Mouse (Mus musculus): Measurements from ENCODE around the gene Proser2. TPM values are rescaled to one million over a fixed set of nuclear protein-coding genes. Genes with fewer than 3 reads are reported as not detected.

Proser2 gene
- polyA plus RNA-seq, 1 experiment from 2014 or later, result 29.0 TPM

DNA sequence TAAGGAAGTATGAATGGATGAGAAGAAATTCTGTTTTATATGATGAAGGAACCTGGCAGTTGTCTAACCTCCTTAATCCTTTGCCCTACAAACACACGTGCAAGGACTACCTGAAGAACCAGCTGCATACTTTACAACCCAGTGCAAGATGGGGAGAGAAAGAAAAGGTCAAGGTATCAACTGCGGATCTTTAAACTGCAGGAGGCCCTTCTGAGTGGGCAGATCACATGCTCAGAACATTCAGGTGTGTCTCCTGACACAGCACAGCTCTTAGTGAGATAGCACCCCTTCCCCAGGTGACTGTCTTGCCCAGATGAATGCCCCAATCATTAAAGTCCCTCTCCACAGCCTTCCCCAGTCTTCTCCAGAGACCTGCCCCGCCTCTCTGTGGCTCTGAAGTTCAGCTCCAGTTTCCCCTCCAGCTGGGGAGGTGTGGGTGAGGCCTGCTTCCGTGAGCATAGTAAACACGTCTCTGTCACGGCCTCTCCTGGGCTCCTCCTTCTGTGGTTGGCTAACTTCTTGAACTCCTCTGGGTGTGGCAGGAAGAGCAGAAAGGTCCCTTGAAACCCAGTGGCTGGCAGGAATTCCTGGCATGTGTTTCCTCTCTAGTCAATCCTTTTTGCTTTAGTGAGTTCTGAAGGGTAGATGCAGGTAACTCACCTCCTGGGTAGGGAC is 32.5 kb upstream of the Proser2 start:
- H3K4me3 ChIP-seq (replicated peaks; ENCODE audit: low read length), result no peak overlapping the region
- no peak overlapping the region for H3K9ac ChIP-seq (ENCODE audit: low read length)
- no peaks in the 10 kb centered on the region for H3K27me3 ChIP-seq (ENCODE audit: control insufficient read depth, insufficient read depth, low read length)
- H3K36me3 ChIP-seq (ENCODE audit: control insufficient read depth, insufficient read depth, low read length), result no peaks in the 10 kb centered on the region
- H3K4me1 ChIP-seq (ENCODE audit: control insufficient read depth, insufficient read depth, low read length), result peaks cover 11% of the 10 kb centered on the region
- ATAC-seq (ENCODE audit: insufficient read depth, low FRiP score), result peak; percentile 89
- no peaks in the 10 kb centered on the region for H3K9me3 ChIP-seq (replicated peaks; ENCODE audit: control insufficient read depth, low read length)
- peak overlapping the region; percentile 75 for H3K27ac ChIP-seq (ENCODE audit: low read length)
- no peak overlapping the region for H3K4me2 ChIP-seq (ENCODE audit: low read depth, low read length)
- WGBS, result 30% methylated on average over 6 of the region's 6 CpGs

DNA sequence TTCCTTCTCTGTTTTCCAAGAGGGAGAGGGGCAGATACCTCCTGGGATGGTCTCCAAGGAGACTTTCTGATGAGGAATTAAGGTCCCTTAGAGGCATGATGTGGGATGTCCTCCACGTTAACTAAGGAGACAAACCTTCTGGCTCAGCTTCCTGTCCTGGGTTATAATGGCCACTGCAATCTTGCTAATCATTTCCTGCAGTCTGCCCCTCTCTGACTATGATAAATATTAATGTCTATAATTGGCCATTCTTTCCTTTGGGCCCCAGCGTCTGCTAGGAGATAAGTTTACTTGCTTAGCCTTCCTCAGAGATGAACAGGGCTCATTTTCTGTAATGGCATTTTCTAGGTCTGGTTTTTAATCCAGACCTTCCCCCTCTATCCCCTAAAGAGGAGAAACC is 29.7 kb upstream of the Proser2 start:
- no peaks in the 10 kb centered on the region for H3K9me3 ChIP-seq (replicated peaks; ENCODE audit: control insufficient read depth, low read length)
- no peak overlapping the region for H3K9ac ChIP-seq (ENCODE audit: low read length)
- no peak for ATAC-seq (ENCODE audit: insufficient read depth, low FRiP score)
- no peak overlapping the region for H3K4me3 ChIP-seq (replicated peaks; ENCODE audit: low read length)
- no peaks in the 10 kb centered on the region for H3K27me3 ChIP-seq (ENCODE audit: control insufficient read depth, insufficient read depth, low read length)
- H3K36me3 ChIP-seq (ENCODE audit: control insufficient read depth, insufficient read depth, low read length), result no peaks in the 10 kb centered on the region
- H3K27ac ChIP-seq (ENCODE audit: low read length), result no peak overlapping the region; the same call in 1 of the 2 replicates
- WGBS, result 15% methylated on average over 2 of the region's 2 CpGs
- H3K4me2 ChIP-seq (ENCODE audit: low read depth, low read length), result no peak overlapping the region
- peaks cover 11% of the 10 kb centered on the region for H3K4me1 ChIP-seq (ENCODE audit: control insufficient read depth, insufficient read depth, low read length)

DNA sequence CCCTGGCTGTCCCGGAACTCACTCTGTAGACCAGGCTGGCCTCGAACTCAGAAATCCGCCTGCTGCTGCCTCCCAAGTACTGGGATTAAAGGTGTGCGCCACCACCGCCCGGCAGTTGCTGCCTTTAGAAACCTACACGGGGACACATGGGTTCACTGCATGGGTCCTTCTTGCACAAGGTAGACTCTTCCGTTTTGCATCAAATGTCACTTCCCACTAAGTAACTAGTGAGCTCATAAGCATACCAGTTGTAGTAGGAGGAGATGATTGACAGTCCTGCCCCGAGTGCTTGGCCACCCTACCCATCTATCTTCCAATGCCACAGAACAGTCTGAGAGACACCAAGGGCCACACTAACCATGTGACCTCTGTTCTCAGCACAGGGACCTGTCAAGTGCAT is 29.2 kb upstream of the Proser2 start:
- Histone ChIP-seq H3K9ac (ENCODE audit: low read length) (no peak overlapping the region), H3K27ac (ENCODE audit: low read length) (no peak overlapping the region), H3K4me1 (ENCODE audit: control insufficient read depth, insufficient read depth, low read length) (peaks cover 8% of the 10 kb centered on the region), H3K27me3 (ENCODE audit: control insufficient read depth, insufficient read depth, low read length) (no peaks in the 10 kb centered on the region), H3K4me3 (replicated peaks; ENCODE audit: low read length) (no peak overlapping the region), H3K4me2 (ENCODE audit: low read depth, low read length) (no peak overlapping the region), H3K36me3 (ENCODE audit: control insufficient read depth, insufficient read depth, low read length) (no peaks in the 10 kb centered on the region), H3K9me3 (replicated peaks; ENCODE audit: control insufficient read depth, low read length) (no peaks in the 10 kb centered on the region)
- 85% methylated on average over 9 of the region's 9 CpGs for WGBS
- no peak for ATAC-seq (ENCODE audit: insufficient read depth, low FRiP score)

DNA sequence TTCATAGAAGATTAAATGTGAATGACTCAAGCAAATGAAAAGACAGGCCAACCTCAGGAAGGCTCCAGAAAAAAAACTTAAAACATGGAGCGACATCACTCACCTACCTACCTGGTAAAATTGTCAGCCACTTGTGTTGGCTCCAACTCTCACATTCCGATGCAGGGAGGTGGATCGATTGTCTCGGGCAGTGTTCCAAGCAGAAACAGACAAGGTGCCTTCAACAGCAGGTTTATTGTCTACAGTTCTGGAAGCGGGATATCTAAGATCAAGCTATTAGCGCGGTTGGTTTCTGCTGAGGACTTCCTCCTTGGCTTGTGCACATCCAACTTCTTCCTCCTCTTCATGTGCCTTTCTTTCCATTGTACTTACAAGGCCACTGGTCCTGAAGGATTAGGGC is 27.6 kb upstream of the Proser2 start:
- Histone ChIP-seq H3K27me3 (ENCODE audit: control insufficient read depth, insufficient read depth, low read length) (no peaks in the 10 kb centered on the region), H3K36me3 (ENCODE audit: control insufficient read depth, insufficient read depth, low read length) (no peaks in the 10 kb centered on the region), H3K4me1 (ENCODE audit: control insufficient read depth, insufficient read depth, low read length) (peaks cover 8% of the 10 kb centered on the region), H3K9ac (ENCODE audit: low read length) (no peak overlapping the region), H3K9me3 (replicated peaks; ENCODE audit: control insufficient read depth, low read length) (no peaks in the 10 kb centered on the region), H3K4me3 (replicated peaks; ENCODE audit: low read length) (no peak overlapping the region), H3K4me2 (ENCODE audit: low read depth, low read length) (no peak overlapping the region), H3K27ac (ENCODE audit: low read length) (no peak overlapping the region)
- 81% methylated on average over 7 of the region's 7 CpGs for WGBS
- no peak for ATAC-seq (ENCODE audit: insufficient read depth, low FRiP score)

DNA sequence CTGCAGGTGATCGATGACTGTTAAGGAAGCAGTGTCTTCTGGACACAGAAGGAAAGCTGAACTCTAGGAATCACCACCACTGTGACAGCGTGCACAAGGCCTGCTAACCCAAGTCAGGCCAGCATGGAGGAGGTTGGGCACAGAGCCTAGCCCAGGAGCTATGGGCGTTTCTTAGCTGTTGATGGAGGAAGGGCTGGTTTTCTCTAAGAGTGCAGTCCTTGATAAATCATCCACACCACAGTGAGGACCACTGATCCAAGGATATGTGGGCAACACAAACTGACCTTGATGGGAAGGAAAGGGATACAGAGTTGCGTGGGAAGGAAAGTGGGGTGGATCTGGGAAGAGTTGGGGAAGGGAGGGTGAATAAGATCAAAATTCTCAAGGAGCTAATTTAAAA is 27.2 kb upstream of the Proser2 start:
- Histone ChIP-seq H3K27ac (ENCODE audit: low read length) (no peak overlapping the region), H3K9me3 (replicated peaks; ENCODE audit: control insufficient read depth, low read length) (no peaks in the 10 kb centered on the region), H3K4me2 (ENCODE audit: low read depth, low read length) (no peak overlapping the region), H3K36me3 (ENCODE audit: control insufficient read depth, insufficient read depth, low read length) (no peaks in the 10 kb centered on the region), H3K4me1 (ENCODE audit: control insufficient read depth, insufficient read depth, low read length) (peaks cover 8% of the 10 kb centered on the region), H3K9ac (ENCODE audit: low read length) (no peak overlapping the region), H3K4me3 (replicated peaks; ENCODE audit: low read length) (no peak overlapping the region), H3K27me3 (ENCODE audit: control insufficient read depth, insufficient read depth, low read length) (no peaks in the 10 kb centered on the region)
- ATAC-seq (ENCODE audit: insufficient read depth, low FRiP score), result no peak
- 91% methylated on average over 4 of the region's 4 CpGs for WGBS

DNA sequence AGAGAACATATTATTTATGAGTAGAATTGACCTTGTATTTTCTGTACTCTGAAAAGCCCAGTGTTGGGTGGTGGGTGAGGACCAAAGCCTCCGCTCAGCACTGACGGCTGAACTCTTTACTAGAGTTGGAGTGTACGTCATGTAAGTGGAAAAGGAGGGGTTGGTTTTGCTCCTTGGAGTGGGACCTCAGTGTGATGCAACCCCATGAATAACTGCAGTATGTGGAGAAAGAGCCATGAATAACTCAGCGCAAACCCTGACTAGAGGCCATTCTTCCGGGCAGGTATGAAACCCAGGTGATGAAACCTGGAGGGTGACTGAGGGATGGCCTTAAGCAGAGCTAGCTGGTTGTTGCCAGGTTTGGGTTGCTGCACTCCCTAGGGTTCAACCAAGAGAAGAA is 19.8 kb upstream of the Proser2 start:
- no peaks in the 10 kb centered on the region for H3K27me3 ChIP-seq (ENCODE audit: control insufficient read depth, insufficient read depth, low read length)
- no peaks in the 10 kb centered on the region for H3K36me3 ChIP-seq (ENCODE audit: control insufficient read depth, insufficient read depth, low read length)
- 89% methylated on average over 5 of the region's 5 CpGs for WGBS

DNA sequence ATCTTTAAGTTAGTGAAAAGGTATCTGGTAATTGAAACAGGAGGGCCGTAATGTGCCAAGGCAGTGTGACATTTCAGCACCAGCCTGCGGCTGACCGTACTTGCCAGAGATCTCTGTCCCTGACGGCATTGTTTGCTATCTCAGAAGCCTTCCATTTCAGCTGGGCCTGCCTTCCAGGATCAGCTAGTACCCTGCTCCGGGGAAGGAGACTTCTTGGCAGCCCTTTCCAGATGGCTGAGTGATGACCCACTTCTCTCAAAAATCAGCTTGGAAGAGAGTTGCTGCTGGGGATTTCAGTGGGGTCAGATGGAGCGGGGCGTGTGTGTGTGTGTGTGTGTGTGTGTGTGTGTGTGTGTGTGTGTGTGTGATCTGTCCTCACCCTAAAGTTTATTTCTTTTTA is 16.9 kb upstream of the Proser2 start:
- Histone ChIP-seq H3K9me3 (replicated peaks; ENCODE audit: control insufficient read depth, low read length) (no peaks in the 10 kb centered on the region), H3K4me3 (replicated peaks; ENCODE audit: low read length) (no peak overlapping the region), H3K27me3 (ENCODE audit: control insufficient read depth, insufficient read depth, low read length) (no peaks in the 10 kb centered on the region), H3K4me1 (ENCODE audit: control insufficient read depth, insufficient read depth, low read length) (no peaks in the 10 kb centered on the region), H3K4me2 (ENCODE audit: low read depth, low read length) (no peak overlapping the region), H3K9ac (ENCODE audit: low read length) (no peak overlapping the region), H3K36me3 (ENCODE audit: control insufficient read depth, insufficient read depth, low read length) (no peaks in the 10 kb centered on the region), H3K27ac (ENCODE audit: low read length) (no peak overlapping the region)
- WGBS, result 77% methylated on average over 7 of the region's 7 CpGs
- ATAC-seq (ENCODE audit: insufficient read depth, low FRiP score), result no peak

More for the DNA sequence above, 19.8 kb upstream of the Proser2 start:
- ATAC-seq (ENCODE audit: insufficient read depth, low FRiP score), result no peak
- Histone ChIP-seq H3K4me2 (ENCODE audit: low read depth, low read length) (no peak overlapping the region), H3K4me3 (replicated peaks; ENCODE audit: low read length) (no peak overlapping the region), H3K9me3 (replicated peaks; ENCODE audit: control insufficient read depth, low read length) (no peaks in the 10 kb centered on the region), H3K9ac (ENCODE audit: low read length) (no peak overlapping the region), H3K27ac (ENCODE audit: low read length) (no peak overlapping the region), H3K4me1 (ENCODE audit: control insufficient read depth, insufficient read depth, low read length) (no peaks in the 10 kb centered on the region)

DNA sequence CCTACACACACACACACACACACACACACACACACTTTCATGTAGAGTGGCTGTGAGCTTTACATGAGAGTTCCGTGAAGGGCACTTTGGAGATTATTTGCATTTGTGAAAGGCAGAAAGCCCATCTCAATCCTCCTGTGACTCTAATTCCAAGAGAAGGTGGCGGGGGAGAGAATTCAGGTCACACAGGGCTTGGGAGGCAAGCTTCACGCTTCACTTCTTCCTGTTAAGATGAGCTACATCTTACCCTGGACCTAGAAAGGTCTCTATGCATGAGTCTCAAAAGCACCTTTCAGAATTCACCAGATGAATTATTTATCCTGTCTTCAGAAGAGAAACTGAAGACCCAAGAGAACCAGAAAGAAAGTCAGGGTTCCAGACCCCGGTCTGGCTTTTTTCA is 16.2 kb upstream of the Proser2 start:
- H3K27ac ChIP-seq (ENCODE audit: low read length), result no peak overlapping the region
- H3K27me3 ChIP-seq (ENCODE audit: control insufficient read depth, insufficient read depth, low read length), result no peaks in the 10 kb centered on the region
- H3K4me1 ChIP-seq (ENCODE audit: control insufficient read depth, insufficient read depth, low read length), result no peaks in the 10 kb centered on the region
- H3K4me2 ChIP-seq (ENCODE audit: low read depth, low read length), result no peak overlapping the region
- 87% methylated on average over 4 of the region's 4 CpGs for WGBS
- no peaks in the 10 kb centered on the region for H3K9me3 ChIP-seq (replicated peaks; ENCODE audit: control insufficient read depth, low read length)
- H3K36me3 ChIP-seq (ENCODE audit: control insufficient read depth, insufficient read depth, low read length), result no peaks in the 10 kb centered on the region
- no peak overlapping the region for H3K9ac ChIP-seq (ENCODE audit: low read length)
- no peak for ATAC-seq (ENCODE audit: insufficient read depth, low FRiP score)
- no peak overlapping the region for H3K4me3 ChIP-seq (replicated peaks; ENCODE audit: low read length)

DNA sequence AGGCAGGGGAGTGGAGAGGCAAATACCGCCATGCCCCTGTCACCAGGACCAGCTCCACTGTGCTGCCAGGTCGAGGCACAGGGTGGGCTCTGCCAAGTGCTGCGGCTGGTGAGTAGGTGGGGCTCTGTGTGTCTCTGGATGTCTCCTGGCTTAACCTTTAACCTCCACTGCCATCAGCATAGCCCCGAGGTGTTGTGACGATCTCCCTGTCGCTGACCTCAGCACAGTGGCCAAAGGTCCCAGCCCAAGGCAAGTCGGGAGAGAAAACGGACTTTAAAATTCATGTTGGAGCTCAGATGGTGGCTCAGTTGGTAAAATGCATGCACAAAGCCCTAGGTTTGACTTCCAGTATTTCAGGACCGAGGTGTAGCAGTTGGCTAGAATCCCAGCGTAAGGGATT is 15.6 kb upstream of the Proser2 start:
- 72% methylated on average over 10 of the region's 10 CpGs for WGBS

More for the DNA sequence above, 15.6 kb upstream of the Proser2 start:
- H3K9me3 ChIP-seq (replicated peaks; ENCODE audit: control insufficient read depth, low read length), result no peaks in the 10 kb centered on the region
- no peaks in the 10 kb centered on the region for H3K4me1 ChIP-seq (ENCODE audit: control insufficient read depth, insufficient read depth, low read length)
- no peaks in the 10 kb centered on the region for H3K27me3 ChIP-seq (ENCODE audit: control insufficient read depth, insufficient read depth, low read length)
- ATAC-seq (ENCODE audit: insufficient read depth, low FRiP score), result no peak
- H3K27ac ChIP-seq (ENCODE audit: low read length), result no peak overlapping the region
- no peak overlapping the region for H3K4me3 ChIP-seq (replicated peaks; ENCODE audit: low read length)
- H3K9ac ChIP-seq (ENCODE audit: low read length), result no peak overlapping the region
- no peaks in the 10 kb centered on the region for H3K36me3 ChIP-seq (ENCODE audit: control insufficient read depth, insufficient read depth, low read length)
- H3K4me2 ChIP-seq (ENCODE audit: low read depth, low read length), result no peak overlapping the region
